Mouse (Mus musculus): Measurements from ENCODE around the gene Atrx.

GRCm38 (mm10) chrX:105926121-105926735, 3.0 kb downstream of the Atrx start:
- TF ChIP-seq POLR2A (IDR thresholded peaks at IDR 0.05; ENCODE audit: borderline replicate concordance, low read depth, low read length) (no peak), CTCF (IDR thresholded peaks at IDR 0.05; ENCODE audit: low read depth, low read length) (no peak)
